Mouse (Mus musculus): ENCODE data around the gene Gm21731.
"Not testable (repeated sequence)": the region's sequence is repeated elsewhere in the genome, so short reads cannot be mapped to it uniquely, and the experiment has no call there.

GRCm38 (mm10) chr13:120251208-120251924 lies 12.5 kb downstream of the Gm21731 start:
- not testable (repeated sequence) for TF ChIP-seq CTCF (IDR thresholded peaks at IDR 0.05; ENCODE audit: low read depth); EP300 (optimal IDR thresholded peaks at IDR 0.05)
